Mouse (Mus musculus): ENCODE results near the gene 1110008P14Rik.
A peak's percentile ranks its signal among the peaks of the same experiment; 100 is the strongest.

Gene 1110008P14Rik

GRCm38 (mm10) chr2:32341634-32341939 lies 40.2 kb downstream of the 1110008P14Rik start:
- DNase-seq, result no peak

- no peak for DNase-seq
Measured at GRCm38 (mm10) chr2:32340836-32341633, 40.7 kb downstream of the 1110008P14Rik start.

GRCm38 (mm10) chr2:32339912-32340642 lies 41.7 kb downstream of the 1110008P14Rik start:
- DNase-seq, result no peak

GRCm38 (mm10) chr2:32335888-32336287 lies 45.9 kb downstream of the 1110008P14Rik start:
- DNase-seq, result peak; percentile 49

GRCm38 (mm10) chr2:32332159-32332558 lies 49.6 kb downstream of the 1110008P14Rik start:
- DNase-seq, result no peak

- no peak for DNase-seq
Measured at GRCm38 (mm10) chr2:32329531-32329930, 52.2 kb downstream of the 1110008P14Rik start.

- no peak for DNase-seq
Measured at GRCm38 (mm10) chr2:32328911-32329460, 52.8 kb downstream of the 1110008P14Rik start.

GRCm38 (mm10) chr2:32327200-32327599 lies 54.5 kb downstream of the 1110008P14Rik start:
- DNase-seq, result no peak
